Mouse (Mus musculus) liver, adult 2 months (tissue): Measurements from ENCODE around the gene Tomm7. TPM values are rescaled to one million over a fixed set of nuclear protein-coding genes. Genes with fewer than 3 reads are reported as not detected.
"Not testable (repeated sequence)": the region's sequence is repeated elsewhere in the genome, so short reads cannot be mapped to it uniquely, and the experiment has no call there.

Experiments
- DNase-seq: peaks from one replicate; pipeline ENCODE4 v3.0.0-alpha.2; 2011; ENCODE audit warnings: low read depth, low spot score; ENCODE audit errors: extremely low read depth
- H3K27ac ChIP-seq: fragments of 200-500 bp; replicated peaks from 2 replicates; pipeline ENCODE4 v1.5.1; 2012; ENCODE audit warnings: low read depth, mild to moderate bottlenecking, control low read depth, inconsistent platforms, low read length; ENCODE audit not compliant: insufficient read depth
- H3K27me3 ChIP-seq: fragments of 200-500 bp; 2 replicates; pipeline ENCODE4 v1.6.1; 2012; ENCODE audit warnings: mild to moderate bottlenecking, moderate library complexity, low read length, inconsistent platforms; ENCODE audit not compliant: control insufficient read depth, insufficient read depth
- H3K36me3 ChIP-seq: fragments of 200-500 bp; 2 replicates; pipeline ENCODE4 v1.6.1; 2012; ENCODE audit warnings: low read length, inconsistent platforms; ENCODE audit not compliant: control insufficient read depth, insufficient read depth
- H3K4me1 ChIP-seq: fragments of 200-500 bp; 2 replicates; pipeline ENCODE4 v1.6.1; 2011; ENCODE audit warnings: low read length; ENCODE audit not compliant: control insufficient read depth, insufficient read depth
- H3K4me3 ChIP-seq: fragments of 200-500 bp; 2 replicates; pipeline ENCODE4 v1.5.1; 2011; ENCODE audit warnings: low read depth, mild to moderate bottlenecking, control low read depth, low read length, moderate library complexity; ENCODE audit not compliant: insufficient read depth
- H3K79me2 ChIP-seq: fragments of 200-500 bp; 2 replicates; pipeline ENCODE4 v1.6.1; 2012; ENCODE audit warnings: inconsistent platforms, mild to moderate bottlenecking, low read length, moderate library complexity; ENCODE audit not compliant: control insufficient read depth, insufficient read depth
- H3K9ac ChIP-seq: fragments of 200-500 bp; 2 replicates; pipeline ENCODE4 v1.6.1; 2012; ENCODE audit warnings: low read depth, mild to moderate bottlenecking, control low read depth, inconsistent platforms, low read length
- CTCF ChIP-seq: fragments of 200-500 bp; IDR thresholded peaks from 2 replicates; pipeline ENCODE4 v1.5.1; 2011; ENCODE audit warnings: low read depth, low read length, control low read depth
- POLR2A ChIP-seq: fragments of 200-500 bp; IDR thresholded peaks from 2 replicates; pipeline ENCODE4 v1.6.1; 2011; ENCODE audit warnings: low read length, control low read depth; ENCODE audit not compliant: insufficient read depth; ENCODE audit errors: extremely low read depth
- WGBS: fragments of 180-500 bp; shearing (Covaris S2); methylation state at CpG from one replicate; pipeline ENCODE4 v1.1.7; 2018; 5-methylcytosine and 5-hydroxymethylcytosine counted together
- polyA plus RNA-seq: library from polyadenylated mRNA; depleted of rRNA; stranded (reverse); fragments of >200 nt; gene quantifications from 2 replicates; pipeline ENCODE4 v1.2.3, GENCODE M21; 2012
- total RNA-seq: library from RNA; depleted of rRNA; stranded (reverse); fragments of >200 nt; gene quantifications from 2 replicates; pipeline ENCODE4 v1.2.3, GENCODE M21; 2014

Gene Tomm7
- total and polyA plus RNA-seq, 2 experiments: 31.0 to 66.2 TPM

DNA sequence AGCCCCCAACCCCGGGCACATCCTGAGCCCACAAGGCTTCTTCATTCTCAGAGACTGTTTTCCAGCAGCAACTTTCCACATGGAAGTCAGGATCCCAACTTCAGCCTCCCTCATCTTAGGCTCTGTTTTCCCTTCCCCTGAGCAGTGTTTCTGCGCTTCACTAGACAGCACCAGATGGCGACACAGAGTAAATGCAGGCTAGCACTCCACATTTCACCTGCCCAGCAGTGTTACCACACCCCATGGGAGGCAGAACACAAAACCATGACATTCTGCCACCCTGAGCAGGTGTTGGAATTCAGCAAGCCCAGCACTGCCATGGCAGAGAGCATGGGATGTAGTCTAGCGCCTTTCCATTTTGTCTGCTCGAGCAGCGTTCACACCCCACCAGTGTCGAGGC, 14.7 kb upstream of the Tomm7 start:
- peaks cover 3% of the 10 kb centered on the region; the same call in 1 of the 2 replicates for H3K36me3 ChIP-seq
- H3K4me3 ChIP-seq: no peak overlapping the region
- H3K9ac ChIP-seq: no peak overlapping the region
- TF ChIP-seq CTCF (peak; percentile 38; the same call in 1 of the 2 replicates), POLR2A (no peak)
- no peaks in the 10 kb centered on the region for H3K79me2 ChIP-seq
- no peak overlapping the region for H3K27ac ChIP-seq
- DNase-seq: no peak
- peaks cover 14% of the 10 kb centered on the region for H3K27me3 ChIP-seq
- H3K4me1 ChIP-seq: no peaks in the 10 kb centered on the region
- 91% methylated on average over 7 of the region's 7 CpGs for WGBS

- WGBS: 93% methylated on average over 3 of the region's 3 CpGs
- DNase-seq: no peak
These were observed 14.0 kb upstream of the Tomm7 start for GRCm38 (mm10) chr5:23858001-23858400.

GRCm38 (mm10) chr5:23857189-23857588, 13.2 kb upstream of the Tomm7 start:
- no peak overlapping the region for H3K27ac ChIP-seq
- H3K79me2 ChIP-seq: no peaks in the 10 kb centered on the region
- H3K4me3 ChIP-seq: no peak overlapping the region
- no peak for DNase-seq
- H3K27me3 ChIP-seq: peaks cover 14% of the 10 kb centered on the region
- TF ChIP-seq CTCF (no peak), POLR2A (no peak)
- no peaks in the 10 kb centered on the region for H3K4me1 ChIP-seq
- H3K9ac ChIP-seq: no peak overlapping the region
- H3K36me3 ChIP-seq: peaks cover 4% of the 10 kb centered on the region; the same call in 1 of the 2 replicates

More at GRCm38 (mm10) chr5:23858001-23858400, 14.0 kb upstream of the Tomm7 start:
- Histone ChIP-seq H3K27me3 (peaks cover 14% of the 10 kb centered on the region), H3K27ac (no peak overlapping the region), H3K9ac (no peak overlapping the region), H3K79me2 (no peaks in the 10 kb centered on the region), H3K4me3 (no peak overlapping the region), H3K36me3 (peaks cover 3% of the 10 kb centered on the region; the same call in 1 of the 2 replicates), H3K4me1 (no peaks in the 10 kb centered on the region)
- TF ChIP-seq POLR2A (no peak), CTCF (no peak)

DNA sequence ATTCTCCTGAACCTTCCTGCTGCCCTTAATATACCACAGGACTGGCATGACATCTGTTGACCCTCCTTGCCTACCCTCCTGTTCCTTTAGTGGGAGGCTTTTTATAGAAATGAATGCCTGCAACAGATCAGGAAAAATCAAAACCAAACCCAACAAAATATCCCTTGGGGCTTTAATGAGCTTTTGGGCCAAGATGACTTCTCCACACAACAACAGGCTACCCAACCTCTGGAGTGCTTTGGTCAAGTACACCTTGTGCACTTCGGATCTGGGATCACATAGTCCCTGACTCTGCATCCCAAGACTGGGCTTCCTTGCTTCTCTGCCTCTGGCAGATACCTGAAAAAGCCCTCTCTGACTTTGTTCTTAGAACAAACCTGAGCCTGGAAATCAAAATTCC, 12.2 kb upstream of the Tomm7 start:
- TF ChIP-seq POLR2A (no peak), CTCF (no peak)

GRCm38 (mm10) chr5:23855484-23855883, 11.5 kb upstream of the Tomm7 start:
- WGBS: 95% methylated on average over 6 of the region's 6 CpGs
- Histone ChIP-seq H3K4me3 (no peak overlapping the region), H3K27ac (no peak overlapping the region), H3K9ac (no peak overlapping the region), H3K36me3 (peaks cover 4% of the 10 kb centered on the region; the same call in 1 of the 2 replicates), H3K27me3 (peaks cover 14% of the 10 kb centered on the region), H3K79me2 (no peaks in the 10 kb centered on the region), H3K4me1 (no peaks in the 10 kb centered on the region; the same call in 1 of the 2 replicates)
- TF ChIP-seq CTCF (no peak), POLR2A (no peak)
- no peak for DNase-seq

More for the DNA sequence above, 12.2 kb upstream of the Tomm7 start:
- H3K4me3 ChIP-seq: no peak overlapping the region
- DNase-seq: no peak
- no peaks in the 10 kb centered on the region for H3K4me1 ChIP-seq
- no peak overlapping the region for H3K27ac ChIP-seq
- H3K9ac ChIP-seq: no peak overlapping the region
- H3K36me3 ChIP-seq: peaks cover 4% of the 10 kb centered on the region; the same call in 1 of the 2 replicates
- 88% methylated on average over 1 of the region's 1 CpGs for WGBS
- H3K79me2 ChIP-seq: no peaks in the 10 kb centered on the region
- peaks cover 14% of the 10 kb centered on the region for H3K27me3 ChIP-seq

DNA sequence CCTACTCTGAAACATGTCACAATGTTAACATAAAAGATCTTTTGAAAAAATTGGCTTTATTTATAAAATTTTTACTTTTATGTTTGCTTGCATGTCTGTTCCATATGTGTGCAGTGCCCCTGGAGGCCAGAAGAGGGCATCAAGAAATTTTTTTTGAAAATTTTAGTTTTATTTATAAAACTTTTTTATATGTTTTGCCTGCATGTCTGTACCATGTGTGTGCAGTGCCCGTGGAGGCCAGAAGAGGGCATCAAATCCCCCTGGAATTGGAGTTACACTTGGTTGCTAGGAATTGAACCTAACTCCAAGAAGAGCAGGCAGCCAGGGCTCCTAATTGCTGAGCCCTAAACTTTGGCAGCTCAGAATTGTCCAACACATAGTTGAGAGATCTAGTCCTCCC, 9.0 kb upstream of the Tomm7 start:
- H3K4me1 ChIP-seq, H3K9ac ChIP-seq, H3K4me3 ChIP-seq, H3K27ac ChIP-seq, DNase-seq, H3K36me3 ChIP-seq, H3K79me2 ChIP-seq: not testable (repeated sequence)
- WGBS: 92% methylated on average over 1 of the region's 1 CpGs
- H3K27me3 ChIP-seq: peaks cover 11% of the 10 kb centered on the region

DNA sequence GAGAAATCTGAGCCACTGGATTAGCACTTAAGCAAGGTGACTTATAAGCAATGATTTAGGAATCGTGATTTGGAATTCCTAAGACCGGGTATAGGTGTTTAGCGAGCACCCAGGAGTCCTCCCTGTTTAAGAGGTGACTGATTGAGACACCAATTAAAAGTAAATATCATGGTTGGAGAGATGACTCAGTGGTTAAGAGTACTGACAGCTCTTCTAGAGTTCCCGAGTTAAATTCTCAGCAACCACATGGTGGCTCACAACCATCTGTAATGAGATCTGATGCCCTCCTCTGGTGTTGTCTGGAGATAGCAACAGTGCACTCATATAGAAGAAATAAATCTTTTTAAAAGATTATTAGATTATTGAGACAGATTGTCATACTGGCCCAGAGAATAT, 7.2 kb upstream of the Tomm7 start:
- Histone ChIP-seq H3K27me3 (peaks cover 13% of the 10 kb centered on the region), H3K9ac (peak overlapping the region; percentile 85), H3K4me3 (peak overlapping the region; percentile 95)
- DNase-seq: peak; percentile 14
- H3K4me1 ChIP-seq, H3K79me2 ChIP-seq, H3K36me3 ChIP-seq, H3K27ac ChIP-seq: not testable (repeated sequence)
- 5% methylated on average over 4 of the region's 4 CpGs for WGBS
